Mouse (Mus musculus) intestine, postnatal 0 days (tissue): ENCODE measurements around the gene Comt. TPM values are rescaled to one million over a fixed set of nuclear protein-coding genes. Genes with fewer than 3 reads are reported as not detected.

Experiments
- ATAC-seq: fragments of 200-750 bp; cut with Nextera tagmentation; 2 replicates; pipeline ENCODE4 v1.8.0; 2017; ENCODE audit warnings: mild to moderate bottlenecking, moderate TSS enrichment, moderate library complexity
- H3K27ac ChIP-seq: fragments of 300-500 bp; sonication (generic); 2 replicates; pipeline ENCODE4 v1.5.1; 2014; ENCODE audit warnings: mild to moderate bottlenecking, low read depth, low read length, moderate library complexity
- H3K27me3 ChIP-seq: fragments of 300-500 bp; sonication (generic); replicated peaks from 2 replicates; pipeline ENCODE4 v1.6.1; 2014; ENCODE audit warnings: low read length, mixed read lengths; ENCODE audit not compliant: control insufficient read depth, insufficient read depth
- H3K36me3 ChIP-seq: fragments of 300-500 bp; sonication (generic); 2 replicates; pipeline ENCODE4 v1.6.1; 2014; ENCODE audit warnings: mild to moderate bottlenecking, moderate library complexity; ENCODE audit not compliant: control insufficient read depth, insufficient read depth
- H3K4me1 ChIP-seq: fragments of 300-500 bp; sonication (generic); replicated peaks from 2 replicates; pipeline ENCODE4 v1.6.1; 2014; ENCODE audit warnings: antibody characterized with exemption, low read length, mixed read lengths; ENCODE audit not compliant: control insufficient read depth, insufficient read depth
- H3K4me2 ChIP-seq: fragments of 300-500 bp; sonication (generic); replicated peaks from 2 replicates; pipeline ENCODE4 v1.6.1; 2014; ENCODE audit warnings: low read depth, mild to moderate bottlenecking, moderate library complexity
- H3K4me3 ChIP-seq: fragments of 300-500 bp; sonication (generic); 2 replicates; pipeline ENCODE4 v1.5.1; 2014; ENCODE audit warnings: low read depth, low read length
- H3K9ac ChIP-seq: fragments of 300-500 bp; sonication (generic); 2 replicates; pipeline ENCODE4 v1.6.1; 2014; ENCODE audit warnings: mild to moderate bottlenecking, low read depth, low read length
- H3K9me3 ChIP-seq: fragments of 300-500 bp; sonication (generic); 2 replicates; pipeline ENCODE4 v1.6.1; 2016; ENCODE audit warnings: mixed run types; ENCODE audit not compliant: control insufficient read depth
- CTCF ChIP-seq: sonication (generic); IDR thresholded peaks from 2 replicates; pipeline ENCODE4 v1.5.1; 2016; ENCODE audit warnings: low read depth, mild to moderate bottlenecking, control low read depth, antibody characterized with exemption, moderate library complexity
- WGBS: fragments of 180-500 bp; shearing (Covaris S2); extraction: QIAGEN DNeasy Blood & Tissue Kit; methylation state at CpG from one replicate; pipeline ENCODE4 v1.1.7; 2014; 5-methylcytosine and 5-hydroxymethylcytosine counted together
- polyA plus RNA-seq: library from polyadenylated mRNA; unstranded; fragments of >200 nt; fragmentation: Nextera tagmentation; extraction: Ambion mirVana; gene quantifications from 2 replicates; pipeline ENCODE4 v1.2.1, GENCODE M21; 2015

Comt gene
- 103 and 107 TPM in 2 replicates for polyA plus RNA-seq

- ATAC-seq = no peak
- 52% methylated on average over 5 of the region's 5 CpGs for WGBS
- peaks cover 14% of the 10 kb centered on the region for H3K36me3 ChIP-seq
- peaks cover 8% of the 10 kb centered on the region; the same call in 1 of the 2 replicates for H3K4me1 ChIP-seq
- no peaks in the 10 kb centered on the region for H3K27me3 ChIP-seq
- no peak for TF ChIP-seq CTCF
- H3K9ac ChIP-seq = peak within 1 kb of the TSS; percentile 80
- peak within 1 kb of the TSS; percentile 75 for H3K4me3 ChIP-seq
- H3K27ac ChIP-seq = peak within 1 kb of the TSS; percentile 79
- no peaks in the 10 kb centered on the region for H3K9me3 ChIP-seq
- H3K4me2 ChIP-seq = peak within 1 kb of the TSS; percentile 87
These were observed at the start of gene Comt for GRCm38 (mm10) chr16:18426802-18427280. Gene Comt, minus strand, starts transcription at chr16:18426852.

- H3K27ac ChIP-seq = no peak overlapping the region
- no peaks in the 10 kb centered on the region for H3K9me3 ChIP-seq
- 86% methylated on average over 2 of the region's 2 CpGs for WGBS
- H3K4me2 ChIP-seq = no peak overlapping the region
- H3K36me3 ChIP-seq = peaks cover 27% of the 10 kb centered on the region; the same call in 1 of the 2 replicates
- H3K4me3 ChIP-seq = no peak overlapping the region
- TF ChIP-seq CTCF = no peak
- no peak overlapping the region for H3K9ac ChIP-seq
- no peak for ATAC-seq
- no peaks in the 10 kb centered on the region for H3K4me1 ChIP-seq
- H3K27me3 ChIP-seq = no peaks in the 10 kb centered on the region
These were observed 47.4 kb upstream of the Comt start for GRCm38 (mm10) chr16:18474021-18474420.

- WGBS = 67% methylated on average over 8 of the region's 8 CpGs
- H3K36me3 ChIP-seq = peaks cover 32% of the 10 kb centered on the region; the same call in 1 of the 2 replicates
- no peak overlapping the region for H3K4me3 ChIP-seq
- ATAC-seq = 0 out of 2 replicates have a peak, but pooled peaks have one; percentile 52
- no peaks in the 10 kb centered on the region for H3K4me1 ChIP-seq
- no peak overlapping the region for H3K27ac ChIP-seq
- no peak overlapping the region for H3K4me2 ChIP-seq
- TF ChIP-seq CTCF = no peak
- no peak overlapping the region for H3K9ac ChIP-seq
- no peaks in the 10 kb centered on the region for H3K9me3 ChIP-seq
- no peaks in the 10 kb centered on the region for H3K27me3 ChIP-seq
These were observed 46.3 kb upstream of the Comt start for GRCm38 (mm10) chr16:18472976-18473375.

- H3K27me3 ChIP-seq = no peaks in the 10 kb centered on the region
- H3K27ac ChIP-seq = no peak overlapping the region
- no peak overlapping the region for H3K4me3 ChIP-seq
- no peak overlapping the region for H3K4me2 ChIP-seq
- no peak for TF ChIP-seq CTCF
- WGBS = 90% methylated on average over 4 of the region's 4 CpGs
- ATAC-seq = no peak
- no peak overlapping the region for H3K9ac ChIP-seq
- no peaks in the 10 kb centered on the region for H3K9me3 ChIP-seq
- H3K36me3 ChIP-seq = peaks cover 32% of the 10 kb centered on the region; the same call in 1 of the 2 replicates
- no peaks in the 10 kb centered on the region for H3K4me1 ChIP-seq
These were observed 45.8 kb upstream of the Comt start for GRCm38 (mm10) chr16:18472416-18472815.

GRCm38 (mm10) chr16:18471976-18472375, 45.3 kb upstream of the Comt start:
- H3K27ac ChIP-seq = no peak overlapping the region
- no peak overlapping the region for H3K4me2 ChIP-seq
- no peak for ATAC-seq
- H3K9ac ChIP-seq = no peak overlapping the region
- TF ChIP-seq CTCF = no peak
- peaks cover 32% of the 10 kb centered on the region; the same call in 1 of the 2 replicates for H3K36me3 ChIP-seq
- H3K4me3 ChIP-seq = no peak overlapping the region
- no peaks in the 10 kb centered on the region for H3K27me3 ChIP-seq
- 91% methylated on average over 6 of the region's 6 CpGs for WGBS
- H3K4me1 ChIP-seq = no peaks in the 10 kb centered on the region
- no peaks in the 10 kb centered on the region for H3K9me3 ChIP-seq

GRCm38 (mm10) chr16:18471381-18471955, 44.8 kb upstream of the Comt start:
- H3K4me1 ChIP-seq = no peaks in the 10 kb centered on the region
- peaks cover 28% of the 10 kb centered on the region; the same call in 1 of the 2 replicates for H3K36me3 ChIP-seq
- 74% methylated on average over 11 of the region's 11 CpGs for WGBS
- H3K9me3 ChIP-seq = no peaks in the 10 kb centered on the region
- H3K4me2 ChIP-seq = no peak overlapping the region
- no peaks in the 10 kb centered on the region for H3K27me3 ChIP-seq
- TF ChIP-seq CTCF = no peak
- ATAC-seq = no peak
- no peak overlapping the region for H3K27ac ChIP-seq
- no peak overlapping the region for H3K9ac ChIP-seq
- no peak overlapping the region for H3K4me3 ChIP-seq
